Mouse (Mus musculus): ENCODE results near the gene Gm7978.
"Not testable (repeated sequence)": the region's sequence is repeated elsewhere in the genome, so short reads cannot be mapped to it uniquely, and the experiment has no call there.

DNA sequence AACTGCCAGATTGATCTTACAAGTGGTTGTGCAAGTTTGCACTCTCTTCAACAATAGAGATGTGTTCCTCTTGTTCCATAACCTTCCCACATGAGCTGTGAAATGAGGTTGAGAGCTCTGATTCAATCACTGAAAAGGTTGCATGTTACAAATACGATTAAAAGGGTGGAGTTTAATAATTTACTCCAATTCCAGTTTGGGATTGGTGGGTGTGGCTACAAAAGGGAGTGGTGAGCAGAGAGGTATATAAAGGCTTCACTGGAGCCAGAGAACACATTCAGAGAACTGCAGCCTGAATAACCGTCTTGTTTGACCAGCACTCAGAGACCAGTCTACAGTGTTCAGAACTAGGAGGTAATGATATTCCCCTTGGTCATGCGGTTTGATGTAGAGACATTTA, 5.7 kb upstream of the Gm7978 start, which contains the start of gene Gm7982:
- not testable (repeated sequence) for TF ChIP-seq CTCF (IDR thresholded peaks at IDR 0.05; ENCODE audit: control insufficient read depth, insufficient read depth, insufficient read length); FOSL1 (IDR thresholded peaks at IDR 0.05; ENCODE audit: insufficient read depth, low read length, poor library complexity, severe bottlenecking); MYOD1 (IDR thresholded peaks at IDR 0.05; ENCODE audit: control insufficient read depth, insufficient read length, low read depth); USF1 (IDR thresholded peaks at IDR 0.05; ENCODE audit: low read depth); MAX (IDR thresholded peaks at IDR 0.05)
